ENCODE assay signal across 8 mouse cellular contexts in the genomic region with DNA sequence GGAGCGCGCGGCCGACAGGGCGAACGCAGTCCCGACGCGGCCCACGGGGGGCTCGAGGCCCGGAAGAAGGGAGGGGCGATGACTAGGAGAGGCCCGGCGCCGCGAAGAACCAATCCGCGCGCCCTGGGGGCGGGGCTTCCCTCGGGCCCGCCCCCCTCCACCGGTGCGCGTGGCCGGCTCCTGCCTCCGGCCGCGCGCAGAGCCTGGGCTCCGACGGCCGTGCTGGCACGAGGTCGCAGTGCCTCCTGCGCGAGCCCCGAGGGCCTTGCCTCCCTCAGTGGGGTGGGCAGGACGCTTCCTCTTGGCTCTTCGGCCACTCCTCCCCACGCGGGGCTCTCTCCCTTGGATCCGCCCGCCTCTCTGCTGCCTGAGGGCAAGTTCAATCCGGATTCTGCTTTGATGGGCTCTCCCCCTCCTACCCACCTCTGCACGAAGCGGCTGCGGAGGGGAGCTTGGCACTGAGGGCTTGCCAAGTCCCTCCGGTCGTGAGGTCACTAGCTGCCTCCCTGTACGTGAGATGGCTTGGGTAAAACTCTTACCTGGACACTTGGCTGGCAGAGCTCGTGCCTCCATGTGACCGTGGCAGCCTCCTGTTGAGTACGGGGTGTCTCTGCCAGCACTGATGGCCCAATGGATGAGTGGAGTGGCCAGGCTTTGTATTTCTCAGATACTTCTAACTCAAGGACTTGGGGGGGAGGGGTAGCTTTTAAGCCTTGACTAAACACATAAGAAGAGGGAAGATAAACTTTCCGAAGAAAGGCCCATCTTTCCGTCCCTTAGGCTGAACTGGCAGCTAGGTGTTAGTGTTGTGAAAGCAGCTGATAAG. TPM values are rescaled to one million over a fixed set of nuclear protein-coding genes. Genes with fewer than 3 reads are reported as not detected.
DNase-seq lines count a peak whose midpoint lies in the region; ATAC-seq lines count a peak whose summit lies in the region.

TSS of gene Btg3 (minus strand) at position 448 of the 826 bp plus-strand sequence.

- peaks cover 6 to 12% of the 10 kb centered on the region in 2 experiments; a peak in 3 of 4 replicates for H3K4me1 ChIP-seq in heart, embryonic 14.5 days (ENCODE audit: control insufficient read depth in 2 of 2, insufficient read depth in 2 of 2, low read length in 2 of 2)
- peaks cover 23% of the 10 kb centered on the region for H3K4me1 ChIP-seq in liver, embryonic 13.5 days (replicated peaks)
- H3K4me1 ChIP-seq in stomach, embryonic 16.5 days (ENCODE audit: control insufficient read depth, insufficient read depth, low read length): peaks cover 7% of the 10 kb centered on the region

- H3K9ac ChIP-seq in heart, embryonic 14.5 days (ENCODE audit: low read length): peak within 1 kb of the TSS; percentile 97
- peak within 1 kb of the TSS; percentile 92 for H3K9ac ChIP-seq in liver, embryonic 13.5 days
- peak within 1 kb of the TSS; percentile 95 for H3K9ac ChIP-seq in stomach, embryonic 16.5 days (ENCODE audit: low read length)

- peaks cover 11% of the 10 kb centered on the region for H3K36me3 ChIP-seq in heart, embryonic 14.5 days (ENCODE audit: control insufficient read depth, insufficient read depth, low read length)
- peaks cover 11% of the 10 kb centered on the region for H3K36me3 ChIP-seq in liver, embryonic 13.5 days
- H3K36me3 ChIP-seq in stomach, embryonic 16.5 days (ENCODE audit: control insufficient read depth, insufficient read depth, low read length): no peaks in the 10 kb centered on the region; the same call in 1 of the 2 replicates

- peak within 1 kb of the TSS; percentile 73 to 81 for H3K27ac ChIP-seq in heart, embryonic 14.5 days (replicated peaks in 1 of 2; ENCODE audit: control insufficient read depth in 1 of 2, insufficient read depth in 1 of 2, low read depth in 2 of 2, low read length in 2 of 2)
- peak within 1 kb of the TSS; percentile 73 for H3K27ac ChIP-seq in liver, embryonic 13.5 days
- peak within 1 kb of the TSS; percentile 64; the same call in 1 of the 2 replicates for H3K27ac ChIP-seq in stomach, embryonic 16.5 days (ENCODE audit: low read length)

- no peaks in the 10 kb centered on the region for H3K27me3 ChIP-seq in heart, embryonic 14.5 days (ENCODE audit: control insufficient read depth, insufficient read depth, low read length)
- no peaks in the 10 kb centered on the region for H3K27me3 ChIP-seq in liver, embryonic 13.5 days
- no peaks in the 10 kb centered on the region for H3K27me3 ChIP-seq in stomach, embryonic 16.5 days (ENCODE audit: control insufficient read depth, insufficient read depth, low read length)

- peak; percentile 81 for ATAC-seq in CD4-positive, CD25-positive, alpha-beta regulatory T cell, adult 4 months
- peak; percentile 98 for ATAC-seq in heart, embryonic 14.5 days (ENCODE audit: insufficient number of reproducible peaks, insufficient read depth, low FRiP score, low read depth)
- peak; percentile 95 for ATAC-seq in liver, embryonic 13.5 days (ENCODE audit: low read depth)
- peak; percentile 96 for ATAC-seq in stomach, embryonic 16.5 days (ENCODE audit: insufficient read depth, low FRiP score)

- H3K4me3 ChIP-seq in heart, embryonic 14.5 days (ENCODE audit: control insufficient read depth in 1 of 2, insufficient read depth in 1 of 2, low read depth in 1 of 2, low read length in 2 of 2): peak within 1 kb of the TSS; percentile 92 to 99
- H3K4me3 ChIP-seq in liver, embryonic 13.5 days (replicated peaks): peak within 1 kb of the TSS; percentile 90
- H3K4me3 ChIP-seq in stomach, embryonic 16.5 days (replicated peaks; ENCODE audit: low read length): peak within 1 kb of the TSS; percentile 92

- DNase-seq in c-Kit-negative CD71-positive TER-119-positive erythroid progenitor cells, embryonic 14.5 days (ENCODE audit: low read depth, low spot score): peak; percentile 80
- peak; percentile 60 for DNase-seq in fibroblast of lung, adult 2 months (ENCODE audit: low read depth)
- peak; percentile 94 for DNase-seq in kidney, postnatal 14 days
- DNase-seq in liver, embryonic 13.5 days: peak; percentile 84
- peak; percentile 85 for DNase-seq in neural tube, embryonic 10.5 days (ENCODE audit: extremely low spot score, low spot score)

- H3K9me3 ChIP-seq in heart, embryonic 14.5 days (ENCODE audit: control insufficient read depth, low read length): no peaks in the 10 kb centered on the region
- no peaks in the 10 kb centered on the region for H3K9me3 ChIP-seq in liver, embryonic 13.5 days (replicated peaks)
- no peaks in the 10 kb centered on the region for H3K9me3 ChIP-seq in stomach, embryonic 16.5 days (replicated peaks; ENCODE audit: control insufficient read depth, low read length)

- peak within 1 kb of the TSS; percentile 74 for H3K4me2 ChIP-seq in heart, embryonic 14.5 days (ENCODE audit: low read length)
- peak within 1 kb of the TSS; percentile 83 for H3K4me2 ChIP-seq in liver, embryonic 13.5 days
- H3K4me2 ChIP-seq in stomach, embryonic 16.5 days (ENCODE audit: low read depth, low read length): peak within 1 kb of the TSS; percentile 84

- 2% methylated on average over 41 of the region's 57 CpGs for WGBS in heart, embryonic 14.5 days
- WGBS in liver, embryonic 13.5 days (ENCODE audit: insufficient replicate concordance): 3% methylated on average over 40 of the region's 57 CpGs
- 3% methylated on average over 40 of the region's 57 CpGs for WGBS in stomach, embryonic 16.5 days

RNA-seq across cellular contexts. Expression of gene Btg3, which starts in this region (rescaled TPM):
- 1 to 10 TPM; 5.4 to 9.8 TPM for polyA plus RNA-seq in CD4-positive, CD25-positive, alpha-beta regulatory T cell, adult 4 months (2017; shearing (Covaris generic))
- polyA plus RNA-seq in heart, embryonic 14.5 days (2014; fragmentation: Nextera tagmentation; extraction: Ambion mirVana): 75.7 and 78.5 TPM in 2 replicates
- polyA plus RNA-seq in liver, embryonic 13.5 days (2015; fragmentation: Nextera tagmentation; extraction: Ambion mirVana): 27.5 and 28.8 TPM in 2 replicates
- polyA plus RNA-seq in stomach, embryonic 16.5 days (2015; fragmentation: Nextera tagmentation; extraction: Ambion mirVana): 19.7 and 25.3 TPM in 2 replicates

Comparison
In these comparisons a context has a peak if more than half of its experiments do, and no peak if none do; other contexts are left out.
1. Peak in every context shown above with its lines: DNase-seq, ATAC-seq, H3K4me3 ChIP-seq and H3K27ac ChIP-seq.